Mouse (Mus musculus) testis, adult 2 months (tissue): ENCODE data around the gene Sh2b2.

Experiments
- CTCF ChIP-seq: fragments of 200-500 bp; IDR thresholded peaks from 2 replicates; pipeline ENCODE4 v1.5.1; 2012; ENCODE audit warnings: low read depth, mild to moderate bottlenecking, inconsistent platforms, low read length, moderate library complexity; ENCODE audit not compliant: control insufficient read depth, insufficient read depth, insufficient replicate concordance
- POLR2A ChIP-seq: fragments of 200-500 bp; IDR thresholded peaks from 2 replicates; pipeline ENCODE4 v1.6.1; 2012; ENCODE audit warnings: low read depth, mild to moderate bottlenecking, inconsistent platforms, low read length, moderate library complexity; ENCODE audit not compliant: control insufficient read depth

- TF ChIP-seq POLR2A, result no peak
- no peak for TF ChIP-seq CTCF
Observed at GRCm38 (mm10) chr5:136288351-136289081, 42.2 kb upstream of the Sh2b2 start.
